25 mouse cellular contexts compared by ENCODE assay signal in genomic region chr3:39961836-39962640, GRCm38 (mm10).
DNase-seq lines count a peak whose midpoint lies in the region; ATAC-seq and TF ChIP-seq lines count a peak whose summit lies in the region.
"Had no signal": no experiment of that assay in that cellular context is flagged by ENCODE, and none has a peak within 500 bp of the region (broad histone marks: within the 10 kb centered on the region; RNA-seq: fewer than 3 reads in every experiment).

No protein-coding gene starts in this region.

- no peak overlapping the region for H3K9ac ChIP-seq in forebrain, embryonic 16.5 days (replicated peaks; ENCODE audit: low read depth, low read length)
- no peak overlapping the region for H3K9ac ChIP-seq in forebrain, embryonic 12.5 days
- H3K9ac ChIP-seq in limb, embryonic 11.5 days (ENCODE audit: low read length): no peak overlapping the region
- H3K9ac ChIP-seq: embryonic facial prominence, embryonic 13.5 days; limb, embryonic 15.5 days; liver, embryonic 14.5 days had no signal

- peak; percentile 51 for DNase-seq in brain, embryonic 14.5 days (ENCODE audit: low read depth)
- DNase-seq in embryo, embryonic 9.5 days (ENCODE audit: extremely low spot score): peak; percentile 60
- DNase-seq in limb, embryonic 11.5 days (ENCODE audit: low spot score): peak; percentile 65
- DNase-seq in frontal cortex, adult 2 months (ENCODE audit: extremely low spot score in 1 of 2, low spot score in 1 of 2): no peak
- no peak for DNase-seq in heart, adult 8-10 months (ENCODE audit: low spot score)
- DNase-seq in Muller cell, postnatal 12 days (ENCODE audit: inconsistent ontology term): no peak
- DNase-seq: adrenal gland, postnatal 36 days; cerebellum, adult 11-12 months; cerebellum, postnatal 14 days; kidney, adult 18-20 months; kidney, postnatal 14 days; thymus, adult 18-20 months; thymus, postnatal 4 days had no signal

- peak; percentile 43; the same call in 1 of the 2 replicates for ATAC-seq in forebrain, embryonic 16.5 days
- no peak for ATAC-seq in forebrain, embryonic 12.5 days (ENCODE audit: low FRiP score)
- peak; percentile 62; the same call in 1 of the 2 replicates for ATAC-seq in limb, embryonic 11.5 days (ENCODE audit: insufficient number of reproducible peaks, low FRiP score, low TSS enrichment, low read depth)
- ATAC-seq: inflammation-experienced regulatory T-cells, adult 6 months; midbrain, embryonic 16.5 days; Patski had no signal

- no peak for TF ChIP-seq POLR2A in brain, embryonic 14.5 days (IDR thresholded peaks at IDR 0.05; ENCODE audit: borderline replicate concordance, extremely low read depth, insufficient read depth, insufficient read length, poor library complexity, severe bottlenecking)

- H3K4me3 ChIP-seq in forebrain, embryonic 16.5 days (replicated peaks; ENCODE audit: low read length): no peak overlapping the region
- H3K4me3 ChIP-seq in forebrain, embryonic 12.5 days (replicated peaks): no peak overlapping the region
- H3K4me3 ChIP-seq in limb, embryonic 11.5 days (ENCODE audit: low read depth, low read length): no peak overlapping the region
- H3K4me3 ChIP-seq: embryonic facial prominence, embryonic 13.5 days; erythroblast, embryonic 14.5 days; limb, embryonic 15.5 days; midbrain, embryonic 10.5 days had no signal

- H3K36me3 ChIP-seq in forebrain, embryonic 16.5 days (ENCODE audit: control insufficient read depth, insufficient read depth): no peaks in the 10 kb centered on the region
- H3K36me3 ChIP-seq in forebrain, embryonic 12.5 days (replicated peaks): no peaks in the 10 kb centered on the region
- H3K36me3 ChIP-seq in limb, embryonic 11.5 days (ENCODE audit: control insufficient read depth, insufficient read depth, low read length): no peaks in the 10 kb centered on the region
- H3K36me3 ChIP-seq: embryonic facial prominence, embryonic 13.5 days; limb, embryonic 15.5 days; midbrain, embryonic 10.5 days had no signal

- WGBS in forebrain, embryonic 16.5 days: 53% methylated on average over 7 of the region's 7 CpGs
- WGBS in forebrain, embryonic 12.5 days: 63% methylated on average over 7 of the region's 7 CpGs
- 16% methylated on average over 7 of the region's 7 CpGs for WGBS in limb, embryonic 11.5 days

- H3K27ac ChIP-seq in forebrain, embryonic 16.5 days (ENCODE audit: low read length): no peak overlapping the region
- H3K27ac ChIP-seq in forebrain, embryonic 12.5 days: no peak overlapping the region
- 0 out of 2 replicates have a peak overlapping the region, but pooled peaks have one; percentile 36 for H3K27ac ChIP-seq in limb, embryonic 11.5 days (replicated peaks; ENCODE audit: low read depth, low read length)
- H3K27ac ChIP-seq: embryonic facial prominence, embryonic 13.5 days; limb, embryonic 15.5 days; liver, embryonic 14.5 days; macrophage; midbrain, embryonic 10.5 days had no signal

- H3K4me1 ChIP-seq in forebrain, embryonic 16.5 days (replicated peaks; ENCODE audit: control insufficient read depth, insufficient read depth, low read length): no peaks in the 10 kb centered on the region
- no peaks in the 10 kb centered on the region; the same call in 1 of the 2 replicates for H3K4me1 ChIP-seq in forebrain, embryonic 12.5 days
- peaks cover 7% of the 10 kb centered on the region for H3K4me1 ChIP-seq in limb, embryonic 11.5 days (ENCODE audit: control insufficient read depth, insufficient read depth, low read length)
- H3K4me1 ChIP-seq: midbrain, embryonic 10.5 days had no signal

- TF ChIP-seq CTCF in brain, embryonic 14.5 days (IDR thresholded peaks at IDR 0.05; ENCODE audit: borderline replicate concordance, extremely low read depth, insufficient read depth, insufficient read length): no peak

- no peaks in the 10 kb centered on the region for H3K9me3 ChIP-seq in forebrain, embryonic 16.5 days (ENCODE audit: control insufficient read depth, low read length)
- no peaks in the 10 kb centered on the region for H3K9me3 ChIP-seq in forebrain, embryonic 12.5 days
- H3K9me3 ChIP-seq in limb, embryonic 11.5 days (ENCODE audit: control insufficient read depth, low read length): no peaks in the 10 kb centered on the region
- H3K9me3 ChIP-seq: limb, embryonic 15.5 days; midbrain, embryonic 10.5 days had no signal

- no peak overlapping the region for H3K4me2 ChIP-seq in forebrain, embryonic 16.5 days (ENCODE audit: low read length)
- H3K4me2 ChIP-seq in forebrain, embryonic 12.5 days: no peak overlapping the region
- no peak overlapping the region for H3K4me2 ChIP-seq in limb, embryonic 11.5 days (ENCODE audit: low read depth, severe bottlenecking)
- H3K4me2 ChIP-seq: embryonic facial prominence, embryonic 13.5 days; heart, embryonic 11.5 days; limb, embryonic 15.5 days had no signal

- H3K27me3 ChIP-seq in forebrain, embryonic 16.5 days (replicated peaks; ENCODE audit: control insufficient read depth, insufficient read depth, low read length): no peaks in the 10 kb centered on the region
- no peaks in the 10 kb centered on the region for H3K27me3 ChIP-seq in forebrain, embryonic 12.5 days
- H3K27me3 ChIP-seq in limb, embryonic 11.5 days (ENCODE audit: control insufficient read depth, insufficient read depth, low read length): no peaks in the 10 kb centered on the region
- H3K27me3 ChIP-seq: embryonic facial prominence, embryonic 13.5 days; limb, embryonic 15.5 days; Patski had no signal

Comparison
In these comparisons a context has a peak if more than half of its experiments do, and no peak if none do; other contexts are left out.
1. DNase-seq: peak in brain, embryonic 14.5 days (single experiment), embryo, embryonic 9.5 days (single experiment) and limb, embryonic 11.5 days (single experiment); none in frontal cortex, adult 2 months (0 of 2), heart, adult 8-10 months (single experiment) and Muller cell, postnatal 12 days (single experiment).